Mouse (Mus musculus): Measurements from ENCODE around the gene Slc35f4.

- TF ChIP-seq CTCF (IDR thresholded peaks at IDR 0.05; ENCODE audit: extremely low read depth, insufficient read depth, low read length) (no peak), POLR2A (IDR thresholded peaks at IDR 0.05; ENCODE audit: extremely low read depth, insufficient read depth, low read length) (no peak)
Measured at GRCm38 (mm10) chr14:49560706-49561105, 34.9 kb upstream of the Slc35f4 start.

Data from cortical plate, adult 2 months (tissue).